Mouse (Mus musculus) heart, embryonic 15.5 days (tissue): Measurements from ENCODE around the gene Trp53. TPM values are rescaled to one million over a fixed set of nuclear protein-coding genes. Genes with fewer than 3 reads are reported as not detected.

Experiments
- ATAC-seq: fragments of 200-750 bp; cut with Nextera tagmentation; replicated peaks from 2 replicates; pipeline ENCODE4 v1.8.0; 2017; ENCODE audit warnings: low read depth, moderate TSS enrichment; ENCODE audit not compliant: insufficient number of reproducible peaks, insufficient read depth, low FRiP score
- H3K27ac ChIP-seq: fragments of 300-500 bp; sonication (generic); 2 replicates; pipeline ENCODE4 v1.5.1; 2015; ENCODE audit warnings: mild to moderate bottlenecking, inconsistent platforms
- H3K27me3 ChIP-seq: fragments of 300-500 bp; sonication (generic); 2 replicates; pipeline ENCODE4 v1.6.1; 2015; ENCODE audit warnings: inconsistent platforms
- H3K36me3 ChIP-seq: fragments of 300-500 bp; sonication (generic); 2 replicates; pipeline ENCODE4 v1.6.1; 2015; ENCODE audit warnings: mild to moderate bottlenecking, inconsistent platforms
- H3K4me1 ChIP-seq: fragments of 300-500 bp; sonication (generic); replicated peaks from 2 replicates; pipeline ENCODE4 v1.6.1; 2015; ENCODE audit warnings: inconsistent platforms
- H3K4me2 ChIP-seq: fragments of 300-500 bp; sonication (generic); 2 replicates; pipeline ENCODE4 v1.6.1; 2015; ENCODE audit warnings: inconsistent platforms, mild to moderate bottlenecking, moderate library complexity
- H3K4me3 ChIP-seq: fragments of 300-500 bp; sonication (generic); 2 replicates; pipeline ENCODE4 v1.5.1; 2015; ENCODE audit warnings: mild to moderate bottlenecking, inconsistent platforms
- H3K9ac ChIP-seq: fragments of 300-500 bp; sonication (generic); 2 replicates; pipeline ENCODE4 v1.6.1; 2015; ENCODE audit warnings: mild to moderate bottlenecking, inconsistent platforms
- H3K9me3 ChIP-seq: fragments of 300-500 bp; sonication (generic); replicated peaks from 2 replicates; pipeline ENCODE4 v1.6.1; 2016; ENCODE audit warnings: inconsistent platforms
- whole genome bisulfite sequencing: fragments of 180-500 bp; shearing (Covaris S2); methylation state at CpG from one replicate; pipeline ENCODE4 v1.1.7; 2015; ENCODE audit warnings: mixed read lengths; 5-methylcytosine and 5-hydroxymethylcytosine counted together
- polyA plus RNA-seq: library from polyadenylated mRNA; unstranded; fragments of >200 nt; fragmentation: Nextera tagmentation; extraction: Ambion mirVana; gene quantifications from 2 replicates; pipeline ENCODE4 v1.2.1, GENCODE M21; 2015

Gene Trp53
- polyA plus RNA-seq, 1 experiment from 2014 or later = 59.4 TPM

DNA sequence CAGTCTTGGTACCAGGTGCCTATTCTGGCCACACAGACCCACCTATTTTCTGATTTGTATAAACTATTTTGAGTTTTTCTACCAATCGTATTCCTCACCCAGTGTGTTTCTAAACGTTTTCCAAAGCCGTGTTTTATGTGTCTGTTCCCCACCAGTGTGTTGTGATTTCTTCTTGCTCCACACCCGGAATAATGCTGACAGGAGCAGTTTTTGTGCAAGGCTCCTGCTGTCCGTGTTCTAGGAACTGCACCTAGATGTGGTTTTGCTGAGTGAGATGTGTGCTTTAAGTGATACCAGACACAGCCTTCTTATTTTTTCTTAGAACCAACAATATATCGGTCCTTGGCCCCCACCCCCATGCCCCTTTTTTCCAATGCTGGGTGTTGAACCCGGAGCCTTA is 3.8 kb downstream of the Trp53 start:
- ATAC-seq = no peak
- Histone ChIP-seq H3K27ac (no peak overlapping the region), H3K4me1 (peaks cover 16% of the 10 kb centered on the region), H3K9ac (no peak overlapping the region), H3K27me3 (no peaks in the 10 kb centered on the region), H3K4me3 (no peak overlapping the region), H3K36me3 (peaks cover 20% of the 10 kb centered on the region), H3K9me3 (no peaks in the 10 kb centered on the region), H3K4me2 (no peak overlapping the region)
- 89% methylated on average over 7 of the region's 7 CpGs for WGBS

DNA sequence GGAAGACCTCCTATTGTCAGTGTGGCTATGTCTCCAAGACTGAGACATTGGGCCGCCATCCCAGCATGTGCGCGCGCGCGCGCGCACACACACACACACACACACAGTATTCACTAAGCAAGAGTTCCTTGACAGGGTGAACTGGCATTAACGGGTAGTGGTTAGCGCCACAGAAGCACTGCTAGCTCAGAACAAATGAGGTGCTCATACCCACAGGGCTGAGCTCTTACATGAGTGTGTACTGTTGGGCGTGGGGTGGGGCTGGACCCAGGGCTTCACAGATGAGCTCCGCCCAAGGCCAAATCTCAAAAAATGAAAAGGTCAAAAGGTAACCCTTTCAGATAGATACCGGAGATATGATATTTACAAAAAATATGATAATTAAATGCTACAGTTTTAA is 4.8 kb downstream of the Trp53 start:
- ATAC-seq = no peak
- Histone ChIP-seq H3K4me1 (peaks cover 13% of the 10 kb centered on the region), H3K9ac (no peak overlapping the region), H3K27ac (no peak overlapping the region), H3K4me3 (no peak overlapping the region), H3K4me2 (no peak overlapping the region), H3K9me3 (no peaks in the 10 kb centered on the region), H3K36me3 (peaks cover 29% of the 10 kb centered on the region), H3K27me3 (no peaks in the 10 kb centered on the region)
- WGBS = 96% methylated on average over 13 of the region's 13 CpGs

DNA sequence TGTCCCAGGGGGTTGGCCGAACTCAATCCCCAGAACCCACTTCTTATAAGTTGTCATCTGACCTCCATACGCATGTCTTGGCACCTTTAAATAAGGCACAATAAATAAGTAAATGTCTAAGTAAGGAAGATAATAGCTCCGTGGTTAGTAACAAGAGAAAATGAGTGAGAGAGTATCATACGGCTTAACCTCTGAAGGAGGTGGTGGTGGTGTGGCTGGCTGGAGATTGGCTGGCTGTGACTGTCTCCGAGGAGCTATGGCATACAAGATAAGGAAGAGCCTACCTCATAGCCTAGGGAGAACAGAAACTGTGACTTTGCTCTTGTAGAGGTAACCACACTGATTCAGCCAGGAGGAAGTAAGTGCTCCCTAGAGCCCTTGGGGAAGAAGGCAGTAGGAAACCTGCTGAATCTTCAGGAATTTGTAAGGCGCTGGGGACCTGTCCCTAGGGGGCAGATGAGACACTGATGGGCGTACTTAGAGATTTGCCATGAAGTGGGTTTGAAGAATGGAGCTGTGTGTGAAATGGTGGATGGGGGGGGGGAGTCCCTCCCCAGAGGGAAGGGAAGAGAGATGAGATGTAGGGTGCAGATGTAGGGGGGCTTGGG is 5.7 kb downstream of the Trp53 start:
- Histone ChIP-seq H3K4me3 (no peak overlapping the region), H3K9me3 (no peaks in the 10 kb centered on the region), H3K27ac (no peak overlapping the region), H3K9ac (no peak overlapping the region), H3K4me1 (peaks cover 13% of the 10 kb centered on the region), H3K4me2 (no peak overlapping the region), H3K36me3 (peaks cover 38% of the 10 kb centered on the region), H3K27me3 (no peaks in the 10 kb centered on the region)
- ATAC-seq = no peak
- WGBS = 59% methylated on average over 7 of the region's 7 CpGs

DNA sequence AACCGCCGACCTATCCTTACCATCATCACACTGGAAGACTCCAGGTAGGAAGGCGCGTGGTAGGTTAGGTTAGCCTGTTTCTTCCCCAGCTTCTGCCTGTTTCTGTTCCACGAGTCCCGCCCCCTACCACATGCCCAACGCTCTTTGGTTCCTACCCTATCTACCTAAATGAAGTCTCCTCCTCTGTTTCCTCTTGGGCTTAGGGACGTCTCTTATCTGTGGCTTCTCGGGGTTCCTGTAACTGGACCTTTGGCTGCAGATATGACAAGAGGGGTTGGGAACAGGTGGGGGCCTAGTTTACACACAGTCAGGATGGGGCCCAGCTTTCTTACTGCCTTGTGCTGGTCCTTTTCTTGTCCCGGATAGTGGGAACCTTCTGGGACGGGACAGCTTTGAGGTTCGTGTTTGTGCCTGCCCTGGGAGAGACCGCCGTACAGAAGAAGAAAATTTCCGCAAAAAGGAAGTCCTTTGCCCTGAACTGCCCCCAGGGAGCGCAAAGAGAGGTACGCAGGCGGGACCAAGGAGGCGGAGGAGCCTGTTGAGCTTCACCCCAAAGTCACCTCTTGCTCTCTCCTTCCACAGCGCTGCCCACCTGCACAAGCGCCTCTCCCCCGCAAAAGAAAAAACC is 9.2 kb downstream of the Trp53 start:
- H3K4me2 ChIP-seq = no peak overlapping the region
- no peak overlapping the region for H3K9ac ChIP-seq
- no peak overlapping the region for H3K4me3 ChIP-seq
- H3K9me3 ChIP-seq = no peaks in the 10 kb centered on the region
- H3K27me3 ChIP-seq = no peaks in the 10 kb centered on the region
- ATAC-seq = peak; percentile 29; the same call in 1 of the 2 replicates
- 85% methylated on average over 22 of the region's 22 CpGs for WGBS
- H3K36me3 ChIP-seq = peaks cover 53% of the 10 kb centered on the region
- no peaks in the 10 kb centered on the region; the same call in none of the 2 replicates for H3K4me1 ChIP-seq
- no peak overlapping the region for H3K27ac ChIP-seq

DNA sequence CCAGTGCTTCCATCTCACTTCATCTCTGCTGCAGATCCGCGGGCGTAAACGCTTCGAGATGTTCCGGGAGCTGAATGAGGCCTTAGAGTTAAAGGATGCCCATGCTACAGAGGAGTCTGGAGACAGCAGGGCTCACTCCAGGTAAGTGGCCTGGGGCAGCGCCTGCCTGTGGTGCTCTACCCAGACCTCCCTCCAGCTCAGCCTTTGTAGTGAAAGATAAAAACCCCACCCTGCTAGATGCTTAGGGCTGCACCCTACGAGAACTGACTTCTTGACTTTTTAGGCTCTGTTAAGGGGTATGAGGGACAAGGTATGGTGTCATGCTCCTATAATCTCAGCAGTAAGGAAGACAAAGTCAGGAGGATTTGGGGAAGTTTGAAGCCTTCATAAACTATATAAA is 10.5 kb downstream of the Trp53 start:
- Histone ChIP-seq H3K27me3 (no peaks in the 10 kb centered on the region), H3K36me3 (peaks cover 53% of the 10 kb centered on the region), H3K27ac (no peak overlapping the region), H3K4me2 (no peak overlapping the region), H3K9ac (no peak overlapping the region), H3K9me3 (no peaks in the 10 kb centered on the region), H3K4me3 (no peak overlapping the region), H3K4me1 (no peaks in the 10 kb centered on the region; the same call in none of the 2 replicates)
- 87% methylated on average over 8 of the region's 8 CpGs for WGBS
- ATAC-seq = no peak

DNA sequence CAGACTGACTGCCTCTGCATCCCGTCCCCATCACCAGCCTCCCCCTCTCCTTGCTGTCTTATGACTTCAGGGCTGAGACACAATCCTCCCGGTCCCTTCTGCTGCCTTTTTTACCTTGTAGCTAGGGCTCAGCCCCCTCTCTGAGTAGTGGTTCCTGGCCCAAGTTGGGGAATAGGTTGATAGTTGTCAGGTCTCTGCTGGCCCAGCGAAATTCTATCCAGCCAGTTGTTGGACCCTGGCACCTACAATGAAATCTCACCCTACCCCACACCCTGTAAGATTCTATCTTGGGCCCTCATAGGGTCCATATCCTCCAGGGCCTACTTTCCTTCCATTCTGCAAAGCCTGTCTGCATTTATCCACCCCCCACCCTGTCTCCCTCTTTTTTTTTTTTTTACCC is 11.3 kb downstream of the Trp53 start:
- H3K36me3 ChIP-seq = peaks cover 53% of the 10 kb centered on the region
- ATAC-seq = no peak
- 84% methylated on average over 3 of the region's 3 CpGs for WGBS
- H3K4me1 ChIP-seq = no peaks in the 10 kb centered on the region; the same call in 1 of the 2 replicates
- H3K27me3 ChIP-seq = no peaks in the 10 kb centered on the region
- H3K27ac ChIP-seq = no peak overlapping the region
- no peak overlapping the region for H3K4me2 ChIP-seq
- H3K9me3 ChIP-seq = no peaks in the 10 kb centered on the region
- no peak overlapping the region for H3K4me3 ChIP-seq
- H3K9ac ChIP-seq = no peak overlapping the region

DNA sequence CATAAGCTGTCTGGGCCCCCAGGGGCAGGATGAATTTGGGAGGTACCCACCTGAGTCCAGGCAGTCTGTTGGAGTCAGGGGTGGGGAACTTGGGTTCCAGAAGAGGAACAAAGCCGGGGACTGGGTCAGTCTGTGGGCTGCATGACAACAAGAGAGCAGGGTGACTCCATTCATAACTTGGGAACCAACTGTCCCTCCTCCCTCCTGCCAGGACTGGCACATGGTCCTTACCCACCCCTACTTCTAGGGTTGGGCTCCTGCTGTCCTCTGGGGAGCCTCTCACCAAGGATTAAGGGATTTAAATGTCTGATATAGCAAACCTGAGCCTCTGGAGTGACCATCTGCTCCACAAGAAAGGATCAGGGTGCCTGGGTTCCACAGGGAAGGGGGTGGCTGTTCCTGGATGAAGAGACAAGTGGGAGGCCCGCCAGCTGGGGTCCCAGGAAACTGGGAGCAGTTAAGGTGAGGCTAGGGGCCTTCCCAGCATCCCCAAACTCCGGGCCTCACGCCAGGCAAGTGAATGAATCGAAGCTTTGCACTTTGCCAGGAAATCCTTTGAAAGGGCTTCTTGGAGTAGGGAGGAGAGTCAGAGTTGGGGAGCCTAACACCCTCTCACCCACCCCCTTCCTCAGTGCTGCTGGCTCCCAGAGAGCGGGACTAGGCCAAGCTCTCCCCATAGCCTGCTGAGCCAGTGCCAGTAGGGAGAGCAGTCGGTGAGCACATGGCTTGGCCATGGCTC is 11.9 kb downstream of the Trp53 start:
- H3K4me1 ChIP-seq = no peaks in the 10 kb centered on the region; the same call in 1 of the 2 replicates

DNA sequence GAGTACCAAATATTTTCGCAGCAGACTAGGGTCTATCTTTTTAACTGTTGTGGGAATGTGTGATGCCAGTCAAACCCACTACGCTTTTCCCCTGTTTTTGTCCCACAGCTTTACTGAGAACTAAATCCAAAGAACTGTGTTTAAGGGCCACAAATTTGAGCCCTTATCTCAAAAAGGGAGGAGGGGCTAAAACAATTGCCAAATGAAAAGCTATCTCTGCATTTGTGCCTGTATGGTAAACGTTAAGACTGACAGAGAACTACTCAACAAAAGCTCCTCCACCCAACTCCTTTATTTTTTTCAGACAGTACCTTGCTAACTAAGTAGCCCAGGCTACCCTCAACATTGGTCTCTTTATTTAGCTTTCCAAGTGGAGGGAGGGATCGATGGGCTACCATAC is 12.6 kb downstream of the Trp53 start:
- no peak overlapping the region for H3K4me2 ChIP-seq
- WGBS = 83% methylated on average over 4 of the region's 4 CpGs
- peaks cover 45% of the 10 kb centered on the region for H3K36me3 ChIP-seq
- ATAC-seq = no peak
- H3K4me1 ChIP-seq = no peaks in the 10 kb centered on the region; the same call in 1 of the 2 replicates
- no peak overlapping the region for H3K27ac ChIP-seq
- H3K9me3 ChIP-seq = no peaks in the 10 kb centered on the region
- H3K27me3 ChIP-seq = no peaks in the 10 kb centered on the region
- H3K9ac ChIP-seq = no peak overlapping the region
- H3K4me3 ChIP-seq = no peak overlapping the region

More for the DNA sequence above, 11.9 kb downstream of the Trp53 start:
- Histone ChIP-seq H3K36me3 (peaks cover 53% of the 10 kb centered on the region), H3K4me3 (no peak overlapping the region), H3K9me3 (no peaks in the 10 kb centered on the region), H3K4me2 (no peak overlapping the region), H3K27ac (no peak overlapping the region), H3K27me3 (no peaks in the 10 kb centered on the region), H3K9ac (no peak overlapping the region)
- 69% methylated on average over 7 of the region's 7 CpGs for WGBS
- 0 out of 2 replicates have a peak, but pooled peaks have one; percentile 35 for ATAC-seq

DNA sequence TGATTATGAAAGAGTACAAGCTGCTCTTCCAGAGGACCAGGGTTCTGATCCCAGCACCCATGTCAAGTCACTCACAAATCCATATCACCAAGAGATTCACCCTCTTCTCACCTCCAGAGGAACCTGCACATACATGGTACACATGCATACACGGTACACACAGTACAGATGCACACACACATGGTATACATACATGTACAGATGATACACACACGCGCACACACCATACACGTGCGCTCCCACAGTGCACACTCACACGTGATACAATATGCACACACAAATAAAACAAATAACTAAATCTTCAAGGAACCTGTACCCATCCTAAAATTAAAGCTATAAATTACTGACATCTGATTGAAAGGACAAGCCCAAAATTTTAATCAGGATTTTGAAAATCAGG is 14.7 kb downstream of the Trp53 start:
- Histone ChIP-seq H3K4me1 (peaks cover 8% of the 10 kb centered on the region), H3K9ac (no peak overlapping the region), H3K27ac (no peak overlapping the region), H3K27me3 (no peaks in the 10 kb centered on the region), H3K36me3 (peaks cover 25% of the 10 kb centered on the region), H3K4me3 (no peak overlapping the region), H3K4me2 (no peak overlapping the region), H3K9me3 (no peaks in the 10 kb centered on the region)
- 95% methylated on average over 6 of the region's 6 CpGs for WGBS
- ATAC-seq = no peak

DNA sequence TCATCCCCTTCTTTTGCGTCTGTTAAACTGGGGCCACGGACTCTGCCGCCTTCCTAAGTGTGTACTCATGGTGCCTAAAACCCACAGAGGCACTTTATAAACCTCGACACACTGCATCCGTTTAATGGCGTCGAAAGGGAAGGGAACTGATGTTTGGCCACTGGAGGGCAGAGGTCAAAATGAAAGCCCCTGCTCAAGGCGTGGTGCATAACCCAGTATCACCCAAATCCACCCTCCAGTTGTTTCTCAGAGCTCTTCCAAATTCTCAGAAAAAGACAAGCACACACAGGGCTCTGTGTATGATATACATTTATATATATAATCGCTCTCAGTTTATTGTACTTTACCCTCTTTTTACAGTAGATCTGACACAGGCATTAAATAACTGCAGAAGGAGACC is 19.3 kb downstream of the Trp53 start:
- Histone ChIP-seq H3K9ac (no peak overlapping the region), H3K4me3 (no peak overlapping the region), H3K27me3 (no peaks in the 10 kb centered on the region), H3K4me2 (no peak overlapping the region; the same call in 1 of the 2 replicates), H3K9me3 (no peaks in the 10 kb centered on the region), H3K4me1 (peaks cover 48% of the 10 kb centered on the region), H3K36me3 (no peaks in the 10 kb centered on the region), H3K27ac (peak overlapping the region; percentile 71)
- ATAC-seq = no peak
- 19% methylated on average over 9 of the region's 9 CpGs for WGBS

DNA sequence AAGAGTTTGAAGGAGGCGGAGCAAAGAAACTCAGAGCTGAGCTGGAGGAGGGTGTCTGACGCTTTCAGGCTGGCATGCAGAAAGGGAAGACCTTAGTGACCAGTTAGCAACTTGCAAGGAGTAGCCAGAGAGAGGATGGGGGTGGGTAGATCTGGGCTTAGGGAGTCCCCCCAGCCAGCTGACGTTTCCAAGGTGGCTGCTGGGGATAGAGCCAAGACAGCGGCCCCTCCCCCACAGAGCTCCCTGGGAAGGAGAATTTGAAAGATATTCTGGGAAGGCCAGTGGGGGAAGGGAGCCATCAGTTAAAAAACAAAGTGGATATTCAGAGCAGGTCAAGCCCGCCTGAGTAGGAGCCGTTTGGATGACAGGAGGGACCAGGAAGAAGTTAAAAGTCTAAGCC is 19.9 kb downstream of the Trp53 start:
- Histone ChIP-seq H3K4me2 (peak overlapping the region; percentile 37), H3K9me3 (no peaks in the 10 kb centered on the region), H3K4me3 (no peak overlapping the region), H3K27me3 (no peaks in the 10 kb centered on the region), H3K9ac (no peak overlapping the region), H3K27ac (peak overlapping the region; percentile 71), H3K36me3 (no peaks in the 10 kb centered on the region), H3K4me1 (peaks cover 55% of the 10 kb centered on the region)
- 0 out of 2 replicates have a peak, but pooled peaks have one; percentile 24 for ATAC-seq
- 13% methylated on average over 6 of the region's 6 CpGs for WGBS
